8 mouse cellular contexts compared by ENCODE assay signal in genomic region chr15:78802776-78803391, GRCm38 (mm10). TPM values are rescaled to one million over a fixed set of nuclear protein-coding genes. Genes with fewer than 3 reads are reported as not detected.
A peak's percentile ranks its signal among the peaks of the same experiment; 100 is the strongest.
DNase-seq lines count a peak whose midpoint lies in the region; ATAC-seq and TF ChIP-seq lines count a peak whose summit lies in the region.

Gene Card10, minus strand, starts transcription at chr15:78803042.

- H3K27ac ChIP-seq in embryonic fibroblast, embryonic 13.5 days (ENCODE audit: insufficient read depth, low read length): peak within 1 kb of the TSS; percentile 27
- peak within 1 kb of the TSS; percentile 83 for H3K27ac ChIP-seq in stomach, postnatal 0 days (replicated peaks)

- H3K4me3 ChIP-seq in embryonic fibroblast, embryonic 13.5 days (ENCODE audit: insufficient read depth, low read length): peak within 1 kb of the TSS; percentile 49
- H3K4me3 ChIP-seq in stomach, postnatal 0 days (ENCODE audit: low read depth, low read length): peak within 1 kb of the TSS; percentile 67

- H3K27me3 ChIP-seq in stomach, postnatal 0 days (ENCODE audit: control insufficient read depth, insufficient read depth, low read length): no peaks in the 10 kb centered on the region

- H3K9ac ChIP-seq in stomach, postnatal 0 days (ENCODE audit: low read length): peak within 1 kb of the TSS; percentile 71

- no peak for TF ChIP-seq CTCF in embryonic fibroblast, embryonic 13.5 days (IDR thresholded peaks at IDR 0.05; ENCODE audit: borderline replicate concordance, insufficient read depth, low read length)
- TF ChIP-seq CTCF in stomach, postnatal 0 days (IDR thresholded peaks at IDR 0.05; ENCODE audit: low read depth): 0 out of 2 replicates have a peak, but pooled peaks have one; percentile 1

- H3K4me1 ChIP-seq in embryonic fibroblast, embryonic 13.5 days (ENCODE audit: control insufficient read depth, insufficient read depth, low read length): peaks cover 23% of the 10 kb centered on the region
- peaks cover 3% of the 10 kb centered on the region; the same call in 1 of the 2 replicates for H3K4me1 ChIP-seq in stomach, postnatal 0 days (replicated peaks; ENCODE audit: control insufficient read depth, insufficient read depth)

- peak; percentile 81 for TF ChIP-seq POLR2A in embryonic fibroblast, embryonic 13.5 days (IDR thresholded peaks at IDR 0.05; ENCODE audit: low read depth, low read length)

- no peak for TF ChIP-seq EP300 in stomach, postnatal 0 days (optimal IDR thresholded peaks at IDR 0.05)

- 0 out of 2 replicates have a peak, but pooled peaks cover 2% of the 10 kb centered on the region for H3K36me3 ChIP-seq in stomach, postnatal 0 days (ENCODE audit: control insufficient read depth, insufficient read depth, low read length)

- peak; percentile 36 to 75 for DNase-seq in spleen, postnatal 4 days (ENCODE audit: low spot score in 2 of 2)
- DNase-seq in spleen, adult 12 weeks (ENCODE audit: low spot score): no peak
- peak; percentile 76 to 84 for DNase-seq in heart, postnatal 14 days
- DNase-seq in kidney, postnatal 4 days: peak; percentile 73 to 83
- peak; percentile 78 for DNase-seq in stomach, postnatal 0 days (ENCODE audit: low spot score)
- no peak for DNase-seq in layer of hippocampus, adult 18-20 months (ENCODE audit: low spot score in 2 of 2)

- ATAC-seq in megakaryocyte progenitor cell, adult 5-6 weeks (replicated peaks; ENCODE audit: poor library complexity): peak; percentile 59
- ATAC-seq in stomach, postnatal 0 days (ENCODE audit: low FRiP score, low TSS enrichment): peak; percentile 69

- intact Hi-C loops in heart, postnatal 14 days (cut with DNase I): no loop called here

- peak within 1 kb of the TSS; percentile 94 for H3K4me2 ChIP-seq in stomach, postnatal 0 days (replicated peaks; ENCODE audit: low read depth)

- H3K9me3 ChIP-seq in stomach, postnatal 0 days (ENCODE audit: control insufficient read depth, low read length): no peaks in the 10 kb centered on the region

- 3% methylated on average over 67 of the region's 70 CpGs for WGBS in stomach, postnatal 0 days

RNA-seq across cellular contexts. Expression of gene Card10, which starts in this region (rescaled TPM):
- 5.9 and 6.4 TPM in 2 replicates for polyA plus RNA-seq in embryonic fibroblast, embryonic 13.5 days (2011; ENCODE audit: insufficient read length, low read depth, missing spikeins)
- total RNA-seq in heart, postnatal 14 days (2021): 10 to 100 TPM; 20.3 to 20.6 TPM
- 0.20 and 0.78 TPM in 2 replicates for total RNA-seq in megakaryocyte progenitor cell, adult 5-6 weeks (2015)
- 0.12 and 0.14 TPM in 2 replicates for total RNA-seq in megakaryocyte progenitor cell, adult 5-6 weeks (2017)
- 2.4 and 2.8 TPM in 2 replicates for polyA plus RNA-seq in stomach, postnatal 0 days (2015; fragmentation: Nextera tagmentation; extraction: Ambion mirVana)
- 1 to 10 TPM; 5.9 to 6.7 TPM for total RNA-seq in layer of hippocampus, adult 18-20 months (2021)

Comparison
In these comparisons a context has a peak if more than half of its experiments do, and no peak if none do; other contexts are left out.
1. DNase-seq: peak in spleen, postnatal 4 days (2 of 2), heart, postnatal 14 days (2 of 2), kidney, postnatal 4 days (2 of 2) and stomach, postnatal 0 days (single experiment); none in spleen, adult 12 weeks (single experiment) and layer of hippocampus, adult 18-20 months (0 of 2).
2. Peak in ATAC-seq in megakaryocyte progenitor cell, adult 5-6 weeks; RNA of the gene not detected or under 1 TPM.